In the genomic region with DNA sequence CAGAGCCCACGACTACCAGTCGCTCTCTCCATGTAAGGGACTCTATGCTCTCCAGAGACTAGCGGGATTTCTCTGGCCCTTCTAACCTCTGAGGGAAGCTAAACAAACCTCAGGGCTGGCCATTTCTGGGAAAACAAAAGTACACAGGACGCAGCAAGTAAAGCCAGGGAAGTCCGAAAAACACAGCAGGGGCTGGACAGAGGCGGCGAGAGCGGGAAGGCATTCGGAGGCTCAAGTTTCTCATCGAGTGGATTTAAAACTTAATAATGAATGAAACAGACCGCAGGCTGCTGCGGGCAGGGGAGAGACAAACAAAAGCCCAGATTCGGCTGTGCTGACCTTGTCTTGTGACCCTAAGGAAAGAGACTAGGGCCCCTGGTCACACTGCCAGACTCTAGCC, we compare ENCODE assay signal across 10 mouse cellular contexts.
DNase-seq lines count a peak whose midpoint lies in the region; ATAC-seq and TF ChIP-seq lines count a peak whose summit lies in the region.
"Had no signal": no experiment of that assay in that cellular context is flagged by ENCODE, and none has a peak within 500 bp of the region (broad histone marks: within the 10 kb centered on the region; RNA-seq: fewer than 3 reads in every experiment).

No protein-coding gene starts in this region.

- no peaks in the 10 kb centered on the region for H3K4me1 ChIP-seq in forebrain, postnatal 0 days (ENCODE audit: insufficient read depth)
- peaks cover 59% of the 10 kb centered on the region for H3K4me1 ChIP-seq in midbrain, embryonic 13.5 days (replicated peaks)

- H3K9me3 ChIP-seq in forebrain, postnatal 0 days (ENCODE audit: low read length): no peaks in the 10 kb centered on the region
- H3K9me3 ChIP-seq in midbrain, embryonic 13.5 days: no peaks in the 10 kb centered on the region

- ATAC-seq in forebrain, postnatal 0 days: no peak
- ATAC-seq in midbrain, embryonic 13.5 days: no peak

- DNase-seq in heart, adult 8-10 months (ENCODE audit: low spot score): peak; percentile 16
- no peak for DNase-seq in heart, postnatal 14 days
- peak; percentile 23 for DNase-seq in R1 (ENCODE audit: low read depth, low spot score)
- no peak for DNase-seq in forebrain, postnatal 0 days
- DNase-seq in adrenal gland, adult 2 months: no peak
- DNase-seq in right cerebral cortex, adult 2 months (ENCODE audit: low spot score in 2 of 2): no peak
- DNase-seq in gastrocnemius, postnatal 14 days: no peak
- DNase-seq: cerebellum, adult 9-11 months had no signal

- H3K4me2 ChIP-seq in forebrain, postnatal 0 days (ENCODE audit: low read depth): peak overlapping the region; percentile 15; the same call in 1 of the 2 replicates
- H3K4me2 ChIP-seq in midbrain, embryonic 13.5 days (replicated peaks): peak overlapping the region; percentile 32
- H3K4me2 ChIP-seq: liver, embryonic 11.5 days had no signal

- no peak for TF ChIP-seq CTCF in forebrain, postnatal 0 days (IDR thresholded peaks at IDR 0.05; ENCODE audit: low read depth)

- intact Hi-C loops in heart, postnatal 14 days (cut with DNase I): no loop called here
- intact Hi-C loops in gastrocnemius, postnatal 14 days (cut with DNase I; ENCODE audit: low total_unique reads): no loop called here

- peaks cover 3% of the 10 kb centered on the region; the same call in 1 of the 2 replicates for H3K36me3 ChIP-seq in forebrain, postnatal 0 days (ENCODE audit: insufficient read depth)
- peaks cover 40% of the 10 kb centered on the region for H3K36me3 ChIP-seq in midbrain, embryonic 13.5 days

- H3K9ac ChIP-seq in forebrain, postnatal 0 days: no peak overlapping the region
- H3K9ac ChIP-seq in midbrain, embryonic 13.5 days (replicated peaks): peak overlapping the region; percentile 44

- no peak overlapping the region for H3K4me3 ChIP-seq in forebrain, postnatal 0 days (ENCODE audit: low read depth, low read length)
- H3K4me3 ChIP-seq in midbrain, embryonic 13.5 days (replicated peaks): no peak overlapping the region

- no peaks in the 10 kb centered on the region for H3K27me3 ChIP-seq in forebrain, postnatal 0 days (ENCODE audit: insufficient read depth, low read length)
- no peaks in the 10 kb centered on the region for H3K27me3 ChIP-seq in midbrain, embryonic 13.5 days

- no peak overlapping the region for H3K27ac ChIP-seq in forebrain, postnatal 0 days (ENCODE audit: low read depth, low read length)
- H3K27ac ChIP-seq in midbrain, embryonic 13.5 days: peak overlapping the region; percentile 79

- WGBS in forebrain, postnatal 0 days: 22% methylated on average over 13 of the region's 13 CpGs
- WGBS in midbrain, embryonic 13.5 days: 2% methylated on average over 13 of the region's 13 CpGs

Comparison
In these comparisons a context has a peak if more than half of its experiments do, and no peak if none do; other contexts are left out.
1. DNase-seq: peak in heart, adult 8-10 months (single experiment) and R1 (single experiment); none in heart, postnatal 14 days (0 of 2), forebrain, postnatal 0 days (single experiment), adrenal gland, adult 2 months (single experiment), right cerebral cortex, adult 2 months (0 of 2) and gastrocnemius, postnatal 14 days (single experiment).